Mouse (Mus musculus): ENCODE results near the gene Kcnk18.

GRCm38 (mm10) chr19:59173341-59174015 is 45.5 kb upstream of the Kcnk18 start:
- no peak for TF ChIP-seq CTCF (IDR thresholded peaks at IDR 0.05; ENCODE audit: extremely low read depth, insufficient read length, insufficient replicate concordance, low read depth, low read length)
- no peak for TF ChIP-seq POLR2A (IDR thresholded peaks at IDR 0.05; ENCODE audit: low read depth, low read length)

Data from small intestine, adult 2 months (tissue).